Mouse (Mus musculus): ENCODE data around the gene Itgb2l.
A peak's percentile ranks its signal among the peaks of the same experiment; 100 is the strongest.

The Itgb2l gene

GRCm38 (mm10) chr16:96429046-96429445 lies 14.4 kb downstream of the Itgb2l start:
- DNase-seq (ENCODE audit: extremely low spot score) = no peak

DNA sequence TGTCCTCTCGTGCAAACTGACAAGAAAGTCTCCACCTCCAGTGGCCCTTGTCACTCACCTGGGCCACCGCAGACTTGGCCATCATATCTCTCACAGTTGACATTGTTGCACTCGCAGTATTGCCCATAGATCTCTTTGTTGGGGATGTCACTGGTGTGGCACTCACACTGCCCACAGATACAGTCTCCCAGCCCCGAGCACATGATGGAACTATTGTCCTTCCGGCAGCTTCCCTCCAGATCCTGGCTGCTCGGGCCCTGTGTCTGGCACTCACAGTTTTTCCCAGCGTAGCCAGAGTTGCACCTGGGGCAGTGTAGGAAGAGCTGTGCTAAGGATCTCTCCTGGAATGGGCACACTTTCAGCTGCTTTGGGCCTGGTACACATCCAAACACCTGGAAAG lies 16.7 kb downstream of the Itgb2l start:
- DNase-seq (ENCODE audit: extremely low spot score) = no peak

GRCm38 (mm10) chr16:96425044-96425443 lies 18.4 kb downstream of the Itgb2l start:
- no peak for DNase-seq (ENCODE audit: extremely low spot score)

DNA sequence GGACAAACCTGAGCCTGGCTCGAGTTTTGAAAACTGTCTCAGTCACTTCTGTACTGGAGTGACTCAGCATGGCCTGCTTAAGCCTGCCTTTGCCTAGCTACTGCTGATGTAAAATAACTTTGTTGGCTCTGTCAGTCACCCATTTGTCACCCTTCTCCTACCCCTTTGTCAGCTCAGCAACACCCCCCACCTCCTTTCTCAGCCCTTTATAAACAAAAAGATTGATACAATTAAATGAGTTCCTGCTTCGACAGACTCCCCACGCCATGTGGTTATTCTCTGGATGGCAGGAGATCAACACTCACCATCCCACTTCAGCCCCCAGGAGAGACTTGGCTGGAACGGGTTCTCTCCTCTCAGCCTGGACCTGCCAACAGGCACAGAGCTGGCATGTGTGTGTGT lies 35.4 kb downstream of the Itgb2l start:
- no peak for DNase-seq (ENCODE audit: extremely low spot score)

- no peak for DNase-seq (ENCODE audit: extremely low spot score)
Measured at GRCm38 (mm10) chr16:96406312-96406711, 37.1 kb downstream of the Itgb2l start.

DNA sequence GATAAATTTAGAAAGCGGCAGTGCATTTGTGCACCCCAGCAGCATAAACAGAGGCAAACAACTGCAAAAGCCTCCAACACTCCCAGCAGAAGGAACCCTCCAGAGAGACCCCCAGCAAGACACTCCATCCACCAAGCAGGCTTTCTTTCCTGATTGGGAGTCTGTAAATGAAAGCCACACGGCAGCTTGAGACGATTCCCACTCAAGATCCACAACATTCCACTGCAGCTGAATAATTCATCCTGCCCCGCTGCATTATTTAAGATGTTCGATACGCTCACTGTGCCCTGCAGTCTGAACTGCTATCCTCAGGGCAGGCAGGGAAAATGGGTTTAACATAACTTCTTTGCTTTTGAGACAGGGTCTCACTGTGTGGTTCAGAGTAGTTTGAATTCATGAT lies 41.1 kb downstream of the Itgb2l start:
- DNase-seq (ENCODE audit: extremely low spot score) = no peak

DNA sequence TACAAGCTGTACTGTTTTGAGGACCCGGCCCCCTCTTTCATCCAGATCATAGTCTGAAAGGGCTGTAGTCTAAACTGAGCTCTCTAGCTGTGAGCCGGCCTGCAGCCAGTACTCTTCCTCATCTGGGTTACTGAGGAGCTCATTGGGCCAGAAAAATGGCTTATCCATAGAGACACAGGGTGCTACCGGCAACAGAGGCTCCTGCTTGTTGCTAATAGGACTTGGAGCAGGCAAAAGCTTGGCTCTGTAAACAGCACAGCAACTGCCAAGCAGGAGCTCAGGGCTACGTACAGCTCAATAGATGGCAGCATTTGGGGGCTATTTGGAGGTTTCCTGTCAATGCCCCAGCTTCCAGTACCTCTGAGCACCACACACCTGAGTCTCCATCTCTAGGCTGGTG lies 43.4 kb downstream of the Itgb2l start:
- DNase-seq (ENCODE audit: extremely low spot score) = no peak

GRCm38 (mm10) chr16:96398806-96399205 lies 44.6 kb downstream of the Itgb2l start:
- no peak for DNase-seq (ENCODE audit: extremely low spot score)

GRCm38 (mm10) chr16:96396013-96396650 lies 47.3 kb downstream of the Itgb2l start:
- peak; percentile 39 for DNase-seq (ENCODE audit: extremely low spot score)

- no peak for DNase-seq (ENCODE audit: extremely low spot score)
Measured at GRCm38 (mm10) chr16:96395516-96395915, 47.9 kb downstream of the Itgb2l start.

DNA sequence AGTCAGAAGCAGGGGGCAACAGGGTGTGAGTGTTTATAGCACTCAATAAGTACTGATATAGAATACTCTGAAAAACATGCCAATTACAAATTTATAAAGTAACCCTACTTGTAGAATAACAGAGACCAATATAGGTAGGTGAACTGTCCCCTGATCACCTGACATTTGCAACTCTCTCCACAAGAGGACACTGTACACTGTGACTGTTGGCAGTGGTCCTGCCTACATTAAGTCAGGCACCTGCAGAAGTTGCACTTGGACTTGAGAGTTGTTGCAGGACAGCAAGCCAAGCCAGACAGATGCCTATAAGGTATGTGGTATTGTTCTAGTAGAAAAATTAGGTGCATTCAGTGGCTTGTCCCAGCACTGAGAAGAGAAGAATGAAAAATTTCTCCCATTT lies 52.3 kb downstream of the Itgb2l start:
- no peak for DNase-seq (ENCODE audit: extremely low spot score)

- DNase-seq (ENCODE audit: extremely low spot score) = no peak
Measured at GRCm38 (mm10) chr16:96388481-96388880, 54.9 kb downstream of the Itgb2l start.

DNA sequence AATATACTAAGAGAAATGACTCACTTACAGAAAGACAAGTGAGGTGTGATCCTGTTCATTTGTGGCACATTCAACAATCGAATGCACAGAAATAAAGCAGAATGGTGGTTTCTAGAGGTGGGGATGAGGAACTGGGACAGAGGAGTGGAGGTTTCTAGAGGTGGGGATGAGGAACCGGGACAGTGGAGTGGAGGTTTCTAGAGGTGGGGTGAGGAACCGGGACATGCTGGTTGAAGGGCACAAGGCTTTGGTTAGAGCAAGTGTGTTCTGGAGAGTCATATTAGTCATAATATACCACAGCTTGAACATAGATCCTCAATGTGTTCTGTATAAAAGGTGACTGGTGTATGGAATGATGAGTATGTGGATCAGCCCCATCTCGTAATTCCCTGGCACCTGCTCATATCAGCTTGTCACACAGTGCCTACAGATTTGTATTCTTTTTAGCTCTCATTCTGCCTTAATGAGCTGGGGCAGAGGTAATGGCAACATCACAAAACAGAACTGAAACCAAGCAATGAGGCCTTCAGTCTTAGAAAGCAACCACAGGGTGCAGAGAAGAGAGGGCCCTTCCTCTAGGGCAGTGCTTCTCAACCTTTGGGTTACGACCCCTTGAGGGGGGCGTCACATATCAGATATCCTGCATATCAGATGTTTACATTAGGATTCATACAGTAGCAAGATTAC lies 55.6 kb downstream of the Itgb2l start:
- DNase-seq (ENCODE audit: extremely low spot score) = no peak

- no peak for DNase-seq (ENCODE audit: extremely low spot score)
Measured at GRCm38 (mm10) chr16:96384741-96385140, 58.7 kb downstream of the Itgb2l start.

DNA sequence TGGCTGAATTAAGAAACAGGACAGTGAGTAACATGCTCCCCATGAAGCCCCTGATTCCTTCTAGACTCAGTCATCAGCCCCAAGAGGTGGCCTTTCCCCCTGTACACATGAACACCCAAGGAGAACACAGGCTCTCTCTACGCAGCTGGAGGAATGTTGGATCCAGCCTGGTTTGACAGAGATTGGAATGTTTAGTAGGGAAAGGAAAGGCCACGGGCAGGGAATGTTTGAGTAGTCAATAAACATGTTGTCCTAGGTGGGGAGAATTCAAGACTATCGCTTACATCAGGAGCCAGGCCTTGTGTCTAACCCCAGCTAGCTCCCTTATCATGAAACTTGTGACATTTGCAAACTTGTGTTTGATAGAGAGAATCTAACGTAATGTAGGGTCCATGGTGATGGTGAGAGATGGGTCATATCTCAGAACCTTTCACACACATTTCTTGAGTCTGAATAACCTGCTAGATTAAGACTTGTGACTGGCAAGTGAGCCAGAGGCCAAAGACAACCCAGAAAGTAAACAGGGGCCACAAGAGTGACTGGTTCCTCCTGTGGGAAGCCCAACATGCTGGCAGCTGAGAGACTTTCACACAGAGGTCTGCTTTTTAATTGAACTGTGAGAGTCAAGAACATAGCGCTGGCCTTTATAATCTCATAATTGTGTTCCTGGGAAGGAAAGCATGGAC lies 60.8 kb downstream of the Itgb2l start:
- no peak for DNase-seq (ENCODE audit: extremely low spot score)

DNA sequence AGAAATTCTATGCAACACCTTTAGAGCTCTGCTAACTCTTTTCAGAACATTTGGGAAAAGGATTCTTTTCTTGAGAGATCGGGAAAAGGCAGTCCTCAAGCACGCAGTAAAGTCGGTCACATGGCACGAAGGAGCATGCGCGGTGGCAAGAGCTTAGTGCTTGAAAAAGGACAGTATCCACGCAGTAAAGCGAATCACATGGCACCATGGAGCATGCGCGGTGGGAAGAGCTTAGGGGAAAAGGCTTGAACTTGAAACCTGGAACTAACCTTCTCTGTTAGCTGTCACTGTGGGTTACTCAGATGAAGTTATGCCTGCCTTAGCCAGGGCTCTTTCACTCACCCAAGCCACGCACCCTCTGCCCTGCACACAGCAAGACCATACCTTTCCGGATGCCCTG lies 62.0 kb downstream of the Itgb2l start:
- DNase-seq (ENCODE audit: extremely low spot score) = no peak

DNA sequence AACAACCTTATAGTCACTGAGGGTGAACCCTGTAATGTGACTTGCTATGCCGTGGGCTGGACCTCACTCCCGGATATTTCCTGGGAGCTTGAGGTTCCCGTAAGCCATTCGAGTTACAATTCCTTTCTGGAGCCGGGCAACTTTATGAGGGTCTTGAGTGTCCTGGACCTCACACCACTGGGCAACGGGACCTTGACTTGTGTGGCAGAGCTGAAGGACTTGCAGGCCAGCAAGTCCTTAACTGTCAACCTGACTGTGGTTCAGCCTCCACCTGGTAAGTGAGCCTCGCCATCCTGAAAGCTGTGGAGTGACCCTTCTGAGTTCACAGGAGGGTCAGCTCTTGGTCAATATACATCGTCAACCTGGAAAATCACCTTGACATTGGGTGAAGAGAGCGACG lies 65.3 kb downstream of the Itgb2l start:
- DNase-seq (ENCODE audit: extremely low spot score) = no peak

GRCm38 (mm10) chr16:96376342-96376741 lies 67.1 kb downstream of the Itgb2l start:
- no peak for DNase-seq (ENCODE audit: extremely low spot score)

DNA sequence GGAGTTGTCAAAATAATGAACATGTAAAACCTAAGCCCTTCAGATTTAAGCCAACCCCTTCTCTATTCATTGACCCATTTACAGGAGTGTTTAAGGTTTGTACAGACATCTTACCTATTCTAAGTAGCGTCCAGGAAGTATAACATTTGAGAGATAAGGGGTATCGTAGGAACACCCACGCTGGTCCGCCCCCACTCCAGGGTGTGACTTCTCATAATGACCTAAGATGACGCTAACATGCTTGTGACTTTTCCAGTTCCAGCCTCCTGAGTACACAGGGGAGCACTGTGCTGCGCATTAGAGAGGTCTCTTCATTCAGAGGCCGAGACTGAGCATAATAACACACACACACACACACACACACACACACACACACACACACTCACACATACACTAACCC lies 67.9 kb downstream of the Itgb2l start:
- no peak for DNase-seq (ENCODE audit: extremely low spot score)

GRCm38 (mm10) chr16:96372752-96373118 lies 70.7 kb downstream of the Itgb2l start:
- no peak for DNase-seq (ENCODE audit: extremely low spot score)
